Mouse (Mus musculus): Measurements from ENCODE around the gene AC140267.1.
A peak's percentile ranks its signal among the peaks of the same experiment; 100 is the strongest.

Gene AC140267.1

GRCm38 (mm10) chr15:80228071-80228800, 7.4 kb upstream of the AC140267.1 start:
- no peak for DNase-seq (ENCODE audit: low read depth)

- peak; percentile 30 for DNase-seq (ENCODE audit: low read depth)
These were observed 3.3 kb upstream of the AC140267.1 start for GRCm38 (mm10) chr15:80232331-80232730.

- no peak for DNase-seq (ENCODE audit: low read depth)
These were observed 2.6 kb upstream of the AC140267.1 start for GRCm38 (mm10) chr15:80233053-80233452.

GRCm38 (mm10) chr15:80233733-80234509, 1.7 kb upstream of the AC140267.1 start, which contains the start of gene Mief1:
TSS of gene Mief1 (plus strand) at chr15:80234018.
- DNase-seq (ENCODE audit: low read depth) = peak; percentile 99

GRCm38 (mm10) chr15:80248135-80248534, 12.5 kb downstream of the AC140267.1 start:
- no peak for DNase-seq (ENCODE audit: low read depth)

GRCm38 (mm10) chr15:80248596-80248995, 13.0 kb downstream of the AC140267.1 start:
- no peak for DNase-seq (ENCODE audit: low read depth)

GRCm38 (mm10) chr15:80249672-80250071, 14.0 kb downstream of the AC140267.1 start:
- DNase-seq (ENCODE audit: low read depth) = no peak

GRCm38 (mm10) chr15:80250586-80250985, 15.0 kb downstream of the AC140267.1 start:
- no peak for DNase-seq (ENCODE audit: low read depth)

GRCm38 (mm10) chr15:80253530-80253929, 17.9 kb downstream of the AC140267.1 start:
- no peak for DNase-seq (ENCODE audit: low read depth)

GRCm38 (mm10) chr15:80254207-80254606, 18.6 kb downstream of the AC140267.1 start:
- no peak for DNase-seq (ENCODE audit: low read depth)

GRCm38 (mm10) chr15:80254847-80255645, 19.4 kb downstream of the AC140267.1 start, which contains the start of gene Atf4:
TSS of gene Atf4 (plus strand) at chr15:80255184.
- peak; percentile 99 for DNase-seq (ENCODE audit: low read depth)

GRCm38 (mm10) chr15:80255646-80256121, 20.0 kb downstream of the AC140267.1 start:
- DNase-seq (ENCODE audit: low read depth) = peak; percentile 85

- no peak for DNase-seq (ENCODE audit: low read depth)
These were observed 20.6 kb downstream of the AC140267.1 start for GRCm38 (mm10) chr15:80256242-80256641.

- peak; percentile 34 for DNase-seq (ENCODE audit: low read depth)
These were observed 21.3 kb downstream of the AC140267.1 start for GRCm38 (mm10) chr15:80256656-80257601.

- DNase-seq (ENCODE audit: low read depth) = peak; percentile 45
These were observed 22.1 kb downstream of the AC140267.1 start for GRCm38 (mm10) chr15:80257602-80258239.

GRCm38 (mm10) chr15:80258240-80259170, 22.9 kb downstream of the AC140267.1 start:
- peak; percentile 33 for DNase-seq (ENCODE audit: low read depth)

- no peak for DNase-seq (ENCODE audit: low read depth)
These were observed 23.9 kb downstream of the AC140267.1 start for GRCm38 (mm10) chr15:80259406-80260045.

- DNase-seq (ENCODE audit: low read depth) = peak; percentile 88
These were observed 25.0 kb downstream of the AC140267.1 start for GRCm38 (mm10) chr15:80260677-80261076.

GRCm38 (mm10) chr15:80261100-80261499, 25.5 kb downstream of the AC140267.1 start:
- DNase-seq (ENCODE audit: low read depth) = no peak

Data from induced T-regulatory cell, adult 2 months (primary cell).